Mouse (Mus musculus) liver, embryonic 12.5 days (tissue): ENCODE measurements around the gene Tmie. TPM values are rescaled to one million over a fixed set of nuclear protein-coding genes. Genes with fewer than 3 reads are reported as not detected.
"Not testable (repeated sequence)": the region's sequence is repeated elsewhere in the genome, so short reads cannot be mapped to it uniquely, and the experiment has no call there.

Experiments
- ATAC-seq: fragments of 200-750 bp; cut with Nextera tagmentation; 2 replicates; pipeline ENCODE4 v1.8.0; 2017; ENCODE audit warnings: moderate number of reproducible peaks, mild to moderate bottlenecking, moderate library complexity
- H3K27ac ChIP-seq: fragments of 300-500 bp; sonication (generic); 2 replicates; pipeline ENCODE4 v1.5.1; 2016; ENCODE audit warnings: mild to moderate bottlenecking
- H3K27me3 ChIP-seq: fragments of 300-500 bp; sonication (generic); replicated peaks from 2 replicates; pipeline ENCODE4 v1.6.1; 2016; ENCODE audit warnings: mild to moderate bottlenecking, moderate library complexity
- H3K36me3 ChIP-seq: fragments of 300-500 bp; sonication (generic); 2 replicates; pipeline ENCODE4 v1.6.1; 2016; ENCODE audit warnings: mild to moderate bottlenecking, moderate library complexity
- H3K4me1 ChIP-seq: fragments of 300-500 bp; sonication (generic); 2 replicates; pipeline ENCODE4 v1.6.1; 2016
- H3K4me2 ChIP-seq: fragments of 300-500 bp; sonication (generic); 2 replicates; pipeline ENCODE4 v1.6.1; 2016; ENCODE audit warnings: mild to moderate bottlenecking, moderate library complexity
- H3K4me3 ChIP-seq: fragments of 300-500 bp; sonication (generic); 2 replicates; pipeline ENCODE4 v1.5.1; 2016; ENCODE audit warnings: mild to moderate bottlenecking, moderate library complexity
- H3K9ac ChIP-seq: fragments of 300-500 bp; sonication (generic); 2 replicates; pipeline ENCODE4 v1.6.1; 2016; ENCODE audit warnings: mild to moderate bottlenecking, moderate library complexity
- H3K9me3 ChIP-seq: fragments of 300-500 bp; sonication (generic); replicated peaks from 2 replicates; pipeline ENCODE4 v1.6.1; 2016; ENCODE audit warnings: mild to moderate bottlenecking, moderate library complexity
- whole genome bisulfite sequencing: fragments of 180-500 bp; shearing (Covaris S2); methylation state at CpG from one replicate; pipeline ENCODE4 v1.1.7; 2016; ENCODE audit not compliant: insufficient replicate concordance; 5-methylcytosine and 5-hydroxymethylcytosine counted together
- microRNA-seq: library from miRNA; unstranded; fragments of <30 nt; microRNA quantifications from one replicate; pipeline ENCODE4, GENCODE M21; 2017
- polyA plus RNA-seq: library from polyadenylated mRNA; unstranded; fragments of >200 nt; fragmentation: Nextera tagmentation; extraction: Ambion mirVana; gene quantifications from 2 replicates; pipeline ENCODE4 v1.2.1, GENCODE M21; 2016

Tmie gene
- polyA plus RNA-seq, 1 experiment from 2014 or later, result 1.6 TPM

DNA sequence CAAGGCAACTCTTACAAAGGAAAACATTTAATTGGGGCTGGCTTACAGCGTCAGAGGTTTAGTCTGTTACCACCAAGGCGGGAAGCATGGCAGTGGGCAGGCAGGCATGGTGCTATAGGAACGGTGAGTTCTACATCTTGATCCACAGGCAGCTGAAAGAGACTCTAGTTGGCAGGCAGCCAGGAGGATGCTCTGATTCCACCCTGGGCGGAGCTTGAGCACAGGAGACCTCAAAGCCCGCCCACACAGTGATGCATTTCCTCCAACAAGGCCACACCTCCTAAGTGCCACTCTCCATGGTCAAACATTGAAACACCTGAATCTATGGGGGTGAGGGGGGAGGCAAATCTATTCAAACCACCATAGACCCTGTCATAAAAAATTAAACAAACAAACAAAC, 46.9 kb downstream of the Tmie start:
- no peak for ATAC-seq
- Histone ChIP-seq H3K4me1 (no peaks in the 10 kb centered on the region), H3K4me2 (no peak overlapping the region), H3K9ac (no peak overlapping the region), H3K27me3 (peaks cover 15% of the 10 kb centered on the region), H3K27ac (no peak overlapping the region), H3K4me3 (no peak overlapping the region), H3K9me3 (no peaks in the 10 kb centered on the region), H3K36me3 (no peaks in the 10 kb centered on the region)
- WGBS, result 58% methylated on average over 5 of the region's 5 CpGs

DNA sequence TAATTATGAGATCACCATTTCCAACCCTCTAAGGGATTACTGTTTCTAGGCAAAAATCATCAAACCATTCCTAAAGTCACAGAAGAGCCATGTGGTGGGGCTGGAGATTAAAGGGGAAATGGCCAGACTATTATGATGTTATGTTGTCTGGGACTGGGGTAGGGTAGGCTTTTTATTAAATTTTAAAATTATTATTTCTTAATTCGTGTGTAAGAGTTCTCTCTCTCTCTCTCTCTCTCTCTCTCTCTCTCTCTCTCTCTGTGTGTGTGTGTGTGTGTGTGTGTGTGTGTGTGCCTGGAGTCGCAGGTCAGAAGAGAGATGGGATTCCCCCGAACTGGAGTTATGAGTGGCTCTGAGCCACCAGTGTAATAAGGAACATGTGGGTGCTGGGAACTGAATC, 53.5 kb downstream of the Tmie start, which contains the start of gene Prss43:
Gene Prss43, plus strand, starts transcription at position 301 of the 400 bp plus-strand sequence.
- no peaks in the 10 kb centered on the region for H3K9me3 ChIP-seq
- H3K9ac ChIP-seq, result no peak within 1 kb of the TSS

DNA sequence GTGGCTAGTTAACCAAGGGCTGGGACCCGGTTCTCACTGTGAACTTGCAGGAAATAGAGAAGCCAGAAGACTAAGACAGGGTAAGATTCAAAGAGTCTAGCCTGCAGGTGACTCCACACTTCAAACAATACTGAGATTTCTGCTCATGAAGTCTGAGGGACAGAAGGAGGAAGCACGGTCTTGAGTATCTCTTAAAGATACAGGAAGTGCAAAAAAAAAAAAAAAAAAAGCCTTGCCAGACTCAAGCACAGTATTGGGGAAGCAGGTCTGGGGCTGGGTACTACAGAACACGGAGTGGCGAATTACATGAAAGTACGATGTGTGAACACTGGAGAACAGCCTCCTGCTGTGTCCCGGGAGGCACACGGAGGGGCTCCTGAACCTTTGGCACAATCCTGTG, 54.1 kb downstream of the Tmie start:
- Histone ChIP-seq H3K9me3 (no peaks in the 10 kb centered on the region), H3K4me2 (no peak overlapping the region), H3K36me3 (no peaks in the 10 kb centered on the region), H3K27ac (no peak overlapping the region), H3K9ac (no peak overlapping the region), H3K4me3 (no peak overlapping the region), H3K27me3 (peaks cover 29% of the 10 kb centered on the region), H3K4me1 (no peaks in the 10 kb centered on the region)
- 36% methylated on average over 7 of the region's 7 CpGs for WGBS
- ATAC-seq, result no peak

More for the DNA sequence above, 53.5 kb downstream of the Tmie start, which contains the start of gene Prss43:
- WGBS, result 53% methylated on average over 3 of the region's 3 CpGs
- no peak for ATAC-seq
- Histone ChIP-seq H3K27ac (no peak within 1 kb of the TSS), H3K4me2 (no peak within 1 kb of the TSS), H3K27me3 (peaks cover 29% of the 10 kb centered on the region), H3K4me1 (no peaks in the 10 kb centered on the region), H3K4me3 (no peak within 1 kb of the TSS), H3K36me3 (no peaks in the 10 kb centered on the region)

DNA sequence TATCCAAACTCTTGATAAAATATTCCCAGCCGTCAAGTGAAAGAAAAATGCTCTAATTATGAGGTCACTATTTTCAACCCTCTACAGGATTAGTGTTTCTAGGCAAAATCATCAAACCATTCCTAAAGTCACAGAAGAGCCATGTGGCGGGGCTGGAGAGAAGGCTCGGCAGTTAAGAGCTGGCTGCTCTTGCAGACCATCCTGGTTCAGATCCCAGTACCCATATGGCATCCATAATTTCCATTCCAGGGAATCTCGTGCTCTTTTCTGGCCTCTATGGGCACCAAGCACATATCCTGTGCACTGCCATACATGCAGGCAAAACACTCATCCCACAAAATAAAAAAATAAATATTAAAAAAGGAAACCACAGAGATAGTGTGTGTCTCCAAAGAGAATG, 54.5 kb downstream of the Tmie start:
- H3K4me1 ChIP-seq, result no peaks in the 10 kb centered on the region
- H3K36me3 ChIP-seq, result no peaks in the 10 kb centered on the region
- peaks cover 29% of the 10 kb centered on the region for H3K27me3 ChIP-seq
- 65% methylated on average over 4 of the region's 4 CpGs for WGBS
- no peaks in the 10 kb centered on the region for H3K9me3 ChIP-seq
- no peak overlapping the region for H3K4me2 ChIP-seq
- H3K9ac ChIP-seq, result no peak overlapping the region
- ATAC-seq, result no peak
- no peak overlapping the region for H3K27ac ChIP-seq
- no peak overlapping the region for H3K4me3 ChIP-seq

DNA sequence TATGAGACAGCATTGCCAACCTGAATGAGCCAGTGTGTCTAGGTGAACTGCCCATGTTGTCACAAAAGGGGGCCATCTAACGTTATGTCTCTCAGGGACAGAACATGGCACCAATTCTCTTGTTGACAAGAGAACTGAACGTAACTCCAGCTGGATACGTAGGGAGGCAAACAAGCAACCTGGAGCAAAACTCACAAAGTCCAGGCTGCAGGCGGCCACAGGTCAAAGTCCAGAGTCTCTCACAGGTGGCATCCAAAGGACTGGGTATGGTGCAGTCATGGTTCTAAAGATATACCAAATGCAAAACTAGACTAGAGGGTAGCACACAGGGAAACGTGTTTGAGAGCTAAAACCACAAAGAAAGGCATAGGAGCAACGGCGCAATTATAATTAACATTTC, 58.5 kb downstream of the Tmie start:
- no peak overlapping the region for H3K4me3 ChIP-seq
- no peaks in the 10 kb centered on the region for H3K36me3 ChIP-seq
- H3K4me2 ChIP-seq, result no peak overlapping the region
- 58% methylated on average over 7 of the region's 7 CpGs for WGBS
- ATAC-seq, result no peak
- no peaks in the 10 kb centered on the region for H3K4me1 ChIP-seq
- no peak overlapping the region for H3K9ac ChIP-seq
- peaks cover 30% of the 10 kb centered on the region for H3K27me3 ChIP-seq
- no peak overlapping the region for H3K27ac ChIP-seq
- H3K9me3 ChIP-seq, result no peaks in the 10 kb centered on the region

DNA sequence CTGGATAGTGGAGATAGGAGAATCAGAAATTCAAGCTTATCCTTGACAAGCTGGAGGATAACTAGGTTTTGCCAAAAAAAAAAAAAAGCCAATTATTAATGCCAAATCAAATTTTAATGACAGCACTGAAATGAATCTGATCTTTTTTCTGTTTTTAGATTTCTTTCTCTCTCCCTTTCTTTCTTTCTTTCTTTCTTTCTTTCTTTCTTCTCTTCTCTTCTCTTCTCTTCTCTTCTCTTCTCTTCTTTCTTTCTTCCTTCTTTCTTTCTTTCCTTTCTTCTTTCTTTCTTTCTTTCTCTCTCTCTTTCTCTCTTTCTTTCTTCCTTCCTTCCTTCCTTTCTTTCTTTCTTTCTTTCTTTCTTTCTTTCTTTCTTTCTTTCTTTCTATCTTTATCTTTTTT, 59.4 kb downstream of the Tmie start:
- H3K4me2 ChIP-seq, H3K27ac ChIP-seq, ATAC-seq, H3K9me3 ChIP-seq, H3K4me1 ChIP-seq, H3K4me3 ChIP-seq, H3K36me3 ChIP-seq, H3K9ac ChIP-seq: not testable (repeated sequence)
- H3K27me3 ChIP-seq, result peaks cover 35% of the 10 kb centered on the region

Small RNA genes within 50 kb of the gene (microRNA-seq; reads per million reads assigned to microRNA genes)
- not detected for gene Gm24269

Other genes with a start within 250 kb of the Tmie start
- gene Nbeal2, start 226.0 kb downstream of the Tmie start, polyA plus RNA-seq, result 4.7 and 4.9 TPM in 2 replicates
- gene Ccdc12, start 223.6 kb downstream of the Tmie start, polyA plus RNA-seq, result 103 and 105 TPM in 2 replicates
- gene Myl3, start 138.3 kb downstream of the Tmie start, polyA plus RNA-seq, result 0.48 and 1.6 TPM in 2 replicates
- 7.8 and 9.1 TPM in 2 replicates for gene Pth1r, start 133.0 kb downstream of the Tmie start, polyA plus RNA-seq
- gene Prss42, start 81.9 kb downstream of the Tmie start, polyA plus RNA-seq, result not detected in 2 replicates
- gene Prss44, start 66.1 kb downstream of the Tmie start, polyA plus RNA-seq, result not detected in 2 replicates
- not detected in 2 replicates for gene Prss43, start 53.4 kb downstream of the Tmie start, polyA plus RNA-seq
- gene Prss45, start 45.5 kb downstream of the Tmie start, polyA plus RNA-seq, result not detected in 2 replicates
- gene Prss46, start 35.6 kb downstream of the Tmie start, polyA plus RNA-seq, result not detected in 2 replicates
- gene Prss50, start 22.1 kb downstream of the Tmie start, polyA plus RNA-seq, result 27.5 and 30.9 TPM in 2 replicates
- gene Als2cl, start 243 bp downstream of the Tmie start, polyA plus RNA-seq, result 2.4 and 3.2 TPM in 2 replicates
- not detected in 2 replicates for gene Fam240a, start 36.7 kb upstream of the Tmie start, polyA plus RNA-seq
- gene Tdgf1, start 66.0 kb upstream of the Tmie start, polyA plus RNA-seq, result not detected in 2 replicates
- gene Lrrc2, start 71.4 kb upstream of the Tmie start, polyA plus RNA-seq, result 0.12 and 0.26 TPM in 2 replicates
- 6.7 and 8.1 TPM in 2 replicates for gene Rtp3, start 110.5 kb upstream of the Tmie start, polyA plus RNA-seq
- 17.0 and 18.7 TPM in 2 replicates for gene Ltf, start 139.2 kb upstream of the Tmie start, polyA plus RNA-seq
- 12.2 and 13.4 TPM in 2 replicates for gene Ccrl2, start 177.4 kb upstream of the Tmie start, polyA plus RNA-seq
- 29.5 and 30.6 TPM in 2 replicates for gene Lrrfip2, start 237.5 kb upstream of the Tmie start, polyA plus RNA-seq